Mouse (Mus musculus) gastrocnemius, postnatal 4 days (tissue): ENCODE results near the gene Efr3b. TPM values are rescaled to one million over a fixed set of nuclear protein-coding genes. Genes with fewer than 3 reads are reported as not detected.
"Not testable (repeated sequence)": the region's sequence is repeated elsewhere in the genome, so short reads cannot be mapped to it uniquely, and the experiment has no call there.

Experiments
- DNase-seq, 2 experiments: peaks; one replicate each; pipeline ENCODE4 v3.0.0; 2021 to 2022; ENCODE audit warnings: low spot score in 2 of 2, mixed read lengths in 2 of 2
- total RNA-seq, 2 experiments: library from RNA; stranded (reverse); gene quantifications; 2 replicates each; pipeline ENCODE4 v1.2.3; 2021

Efr3b gene
- total RNA-seq, 2 experiments from 2014 or later: 12.2 to 13.0 TPM

DNA sequence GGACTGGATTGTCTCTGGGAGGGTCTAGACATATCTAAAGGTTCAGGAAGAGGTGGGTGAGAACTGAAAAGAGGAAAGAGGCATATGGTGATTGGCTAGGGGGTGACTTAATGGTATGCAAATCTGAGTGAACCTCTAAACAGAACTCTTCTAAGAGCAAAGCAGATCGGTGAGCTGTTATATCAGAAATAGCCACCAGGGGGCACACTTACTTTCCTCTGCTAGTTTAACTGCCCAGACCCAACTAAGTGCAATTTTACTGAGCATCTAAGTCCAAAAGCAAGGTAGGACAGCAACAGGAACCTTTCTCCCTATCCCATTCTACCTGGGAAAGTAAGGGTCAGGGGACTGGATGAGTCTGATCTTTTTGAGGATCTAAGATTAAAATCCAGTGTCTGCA, 55.0 kb downstream of the Efr3b start:
- peak; percentile 67 to 76 for DNase-seq

DNA sequence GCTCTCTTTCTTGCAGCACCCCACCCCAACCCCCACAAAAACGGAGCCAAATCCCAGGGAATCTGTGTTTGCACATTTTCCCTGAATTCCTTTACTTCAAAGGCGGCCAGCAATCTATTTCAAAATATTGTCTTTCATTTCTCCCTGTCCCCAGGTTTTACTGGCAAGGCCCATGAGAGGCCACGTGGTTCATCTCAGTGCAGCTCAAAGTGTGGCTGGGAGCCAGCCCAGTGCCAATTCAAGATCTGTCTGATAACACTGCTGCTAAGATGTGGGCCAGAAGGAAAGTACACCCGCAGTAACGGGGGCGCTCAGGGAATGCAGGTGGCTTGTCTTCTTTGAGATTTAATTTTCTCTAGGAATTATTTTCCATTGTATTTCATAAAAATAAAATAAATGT, 56.5 kb downstream of the Efr3b start:
- no peak for DNase-seq

- peak; percentile 57 to 87 for DNase-seq
Measured at GRCm38 (mm10) chr12:3981350-3982131, 57.2 kb downstream of the Efr3b start.

DNA sequence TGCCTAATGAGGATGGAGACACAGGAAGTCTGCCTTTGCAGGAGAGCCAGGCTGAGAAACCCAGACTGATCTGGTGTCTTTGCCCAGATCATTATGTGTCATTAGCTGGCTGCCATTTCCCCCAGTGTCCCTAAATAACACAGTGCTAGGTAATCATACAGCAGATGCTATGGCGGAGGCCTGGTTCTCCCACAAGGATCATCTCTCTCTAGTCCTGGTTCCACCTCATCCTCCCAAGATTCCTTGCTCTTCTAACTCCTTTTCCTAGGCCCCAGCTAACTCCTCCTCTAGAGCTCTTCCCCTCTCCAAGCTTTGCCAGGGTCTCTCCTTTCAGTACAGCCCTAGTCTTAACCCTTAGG, 57.7 kb downstream of the Efr3b start:
- DNase-seq: no peak

GRCm38 (mm10) chr12:3973169-3973568, 65.5 kb downstream of the Efr3b start:
- not testable (repeated sequence) for DNase-seq

DNA sequence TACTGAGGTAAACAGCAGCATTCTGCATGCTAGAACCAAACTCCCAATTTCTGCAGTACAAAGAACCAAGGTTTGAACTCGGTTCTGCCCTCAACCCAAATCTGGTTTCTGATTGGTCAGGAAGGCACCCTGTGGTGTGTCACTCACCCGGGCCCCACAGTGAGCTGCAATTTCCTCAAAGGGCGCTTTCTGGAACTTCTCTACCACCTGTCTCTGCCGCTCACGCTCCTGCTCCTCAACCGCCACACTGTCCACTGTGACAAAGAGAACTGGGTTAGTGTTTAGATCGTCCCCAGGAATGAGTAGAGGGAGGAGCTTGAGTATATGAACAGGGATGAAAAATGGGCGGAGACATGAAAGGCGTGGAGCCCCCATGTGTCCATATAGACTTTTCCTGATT, 70.3 kb downstream of the Efr3b start:
- no peak for DNase-seq

GRCm38 (mm10) chr12:3967196-3967595, 71.5 kb downstream of the Efr3b start:
- no peak for DNase-seq

- no peak for DNase-seq
Measured at GRCm38 (mm10) chr12:3960553-3960952, 78.2 kb downstream of the Efr3b start.

- peak; percentile 70 to 86 for DNase-seq
Measured at GRCm38 (mm10) chr12:3959791-3960543, 78.7 kb downstream of the Efr3b start.

GRCm38 (mm10) chr12:3956351-3956750, 82.4 kb downstream of the Efr3b start:
- no peak for DNase-seq

DNA sequence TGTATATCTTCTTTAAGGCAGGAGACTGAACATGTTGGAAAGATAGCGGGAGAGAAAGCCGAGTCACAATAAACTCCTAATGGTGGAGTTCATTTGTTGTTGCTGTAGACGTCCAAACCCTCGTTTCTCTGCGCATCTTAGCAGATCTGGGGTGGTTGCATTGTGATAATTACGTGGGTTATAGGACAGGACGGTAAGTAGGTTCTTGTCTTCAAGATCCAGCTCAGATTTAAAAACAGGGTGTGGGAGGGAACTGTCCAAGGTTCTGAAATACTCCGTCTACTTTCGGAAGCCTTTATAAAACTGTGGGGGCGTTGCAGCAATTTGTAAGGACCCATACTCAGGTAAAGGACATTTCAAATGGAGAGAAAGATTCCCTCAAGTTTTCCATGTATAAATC, 83.3 kb downstream of the Efr3b start:
- no peak for DNase-seq

DNA sequence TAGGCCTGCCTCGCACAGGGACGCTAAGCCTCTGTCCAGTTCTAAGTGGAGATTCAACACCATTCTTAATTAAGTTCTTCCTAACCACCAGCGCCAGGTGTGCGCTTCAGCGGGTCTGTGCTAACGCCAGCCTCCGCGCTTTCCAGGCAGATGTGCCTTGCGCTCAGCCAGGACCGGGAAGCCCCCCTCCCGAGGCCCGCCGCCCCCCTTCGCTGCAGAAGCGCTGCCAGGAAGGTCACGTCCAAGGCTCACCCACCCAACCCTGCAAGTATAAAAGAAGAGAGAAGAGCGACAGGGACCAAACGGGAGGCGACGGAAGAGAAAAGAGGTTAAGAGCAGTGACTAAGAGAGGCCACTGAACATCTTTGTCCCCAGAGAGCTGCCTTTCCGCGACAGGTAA, 84.1 kb downstream of the Efr3b start, which contains the start of gene Pomc:
Gene Pomc (plus strand): TSS at position 301 of the 400 bp plus-strand sequence.
- no peak for DNase-seq

DNA sequence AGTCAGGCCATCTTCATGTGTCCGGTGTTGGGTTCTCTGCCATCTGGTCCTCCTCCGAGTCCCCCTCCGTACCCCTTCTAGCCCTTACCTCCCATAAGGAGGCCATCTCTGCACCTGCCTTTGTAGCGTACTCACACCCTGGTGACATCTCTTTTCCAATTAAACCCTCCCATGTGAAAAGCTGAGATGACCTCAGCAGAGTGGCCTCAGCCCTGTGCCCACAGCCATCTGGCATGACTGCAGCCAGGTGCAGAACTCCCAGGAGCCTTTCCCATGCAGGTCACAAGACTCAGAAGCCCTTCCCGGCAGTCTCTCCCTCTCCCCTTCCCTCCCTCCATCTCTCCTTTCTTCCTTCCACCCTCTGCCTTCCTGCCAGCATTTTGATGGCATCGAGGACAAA, 91.2 kb downstream of the Efr3b start:
- DNase-seq: no peak

DNA sequence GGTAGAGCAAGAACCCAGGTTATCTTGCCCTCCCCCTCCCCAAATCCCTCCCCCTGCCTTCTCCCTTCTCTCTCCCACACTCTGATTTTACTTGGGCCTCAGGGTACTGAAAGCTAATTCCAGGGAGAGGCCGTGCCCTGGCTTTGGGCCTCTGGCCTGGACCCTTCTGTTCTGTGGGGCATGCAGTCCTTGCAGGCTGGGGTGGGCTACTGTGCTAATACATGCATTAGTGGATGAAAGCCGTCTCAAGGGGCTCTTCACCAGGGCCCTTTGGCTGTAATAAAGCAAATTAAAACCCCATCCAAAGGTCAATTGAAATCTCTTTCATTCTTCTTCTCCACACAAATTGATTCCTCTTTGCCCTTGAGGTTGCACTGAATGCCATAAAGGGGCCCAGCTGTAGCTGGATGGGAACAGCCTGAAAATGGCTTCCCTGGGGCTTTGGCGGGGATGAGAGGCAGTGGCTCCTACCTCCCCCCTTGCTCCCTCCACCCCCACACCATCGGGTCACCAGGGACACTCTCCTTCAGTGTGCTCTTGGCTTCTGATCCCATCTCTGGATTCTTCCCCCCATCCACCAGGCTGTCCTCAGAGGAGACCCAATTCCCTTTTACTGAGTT, 94.2 kb downstream of the Efr3b start:
- DNase-seq: no peak

GRCm38 (mm10) chr12:3942026-3942425, 96.7 kb downstream of the Efr3b start:
- DNase-seq: no peak

DNA sequence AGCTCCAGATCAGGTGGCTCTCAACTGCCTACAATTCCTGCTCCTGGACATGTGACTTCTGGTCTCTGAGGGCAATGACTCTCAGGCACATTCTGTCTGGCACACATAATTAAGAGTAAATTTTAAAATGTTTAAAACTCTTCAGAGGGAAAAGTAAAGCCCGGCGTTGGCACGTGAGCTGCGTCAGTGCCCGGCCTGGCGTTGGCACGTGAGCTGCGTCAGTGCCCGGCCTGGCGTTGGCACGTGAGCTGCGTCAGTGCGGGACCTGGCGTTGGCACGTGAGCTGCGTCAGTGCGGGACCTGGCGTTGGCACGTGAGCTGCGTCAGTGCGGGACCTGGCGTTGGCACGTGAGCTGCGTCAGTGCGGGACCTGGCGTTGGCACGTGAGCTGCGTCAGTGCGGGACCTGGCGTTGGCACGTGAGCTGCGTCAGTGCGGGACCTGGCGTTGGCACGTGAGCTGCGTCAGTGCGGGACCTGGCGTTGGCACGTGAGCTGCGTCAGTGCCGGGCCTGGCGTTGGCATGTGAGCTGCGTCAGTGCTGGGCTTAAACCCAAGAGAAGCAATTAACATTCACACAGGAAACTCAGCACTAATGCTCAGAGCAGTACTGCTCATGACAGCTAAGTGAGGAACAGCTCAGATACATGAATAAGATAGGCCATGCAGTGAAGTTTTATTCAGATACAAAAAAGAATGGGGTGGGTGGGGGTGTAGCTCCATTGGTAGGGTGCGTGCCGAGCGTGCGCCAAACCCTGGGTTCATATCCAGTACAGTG, 108.4 kb downstream of the Efr3b start:
- DNase-seq: not testable (repeated sequence)

GRCm38 (mm10) chr12:3928841-3929240, 109.9 kb downstream of the Efr3b start:
- DNase-seq: no peak

DNA sequence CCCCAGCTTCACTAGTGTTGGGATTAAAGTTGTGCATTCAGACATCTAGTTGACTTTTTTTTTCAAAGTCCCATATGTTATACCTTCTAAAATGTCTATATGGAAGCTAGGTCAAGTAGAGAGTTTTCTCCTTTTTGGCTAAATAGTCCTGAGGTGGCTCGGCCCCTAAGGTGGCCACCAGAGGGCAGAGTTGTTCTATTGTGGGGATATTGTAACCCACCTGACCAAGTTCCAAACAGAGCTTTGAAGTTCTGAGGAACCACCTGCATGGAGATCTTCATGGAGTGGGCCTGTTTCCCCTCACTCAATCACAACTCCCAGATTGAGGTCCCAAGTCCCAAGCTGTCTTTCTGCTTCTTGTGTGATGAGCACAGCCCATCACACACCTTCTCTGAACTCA, 112.6 kb downstream of the Efr3b start:
- DNase-seq: peak; percentile 41 to 65

DNA sequence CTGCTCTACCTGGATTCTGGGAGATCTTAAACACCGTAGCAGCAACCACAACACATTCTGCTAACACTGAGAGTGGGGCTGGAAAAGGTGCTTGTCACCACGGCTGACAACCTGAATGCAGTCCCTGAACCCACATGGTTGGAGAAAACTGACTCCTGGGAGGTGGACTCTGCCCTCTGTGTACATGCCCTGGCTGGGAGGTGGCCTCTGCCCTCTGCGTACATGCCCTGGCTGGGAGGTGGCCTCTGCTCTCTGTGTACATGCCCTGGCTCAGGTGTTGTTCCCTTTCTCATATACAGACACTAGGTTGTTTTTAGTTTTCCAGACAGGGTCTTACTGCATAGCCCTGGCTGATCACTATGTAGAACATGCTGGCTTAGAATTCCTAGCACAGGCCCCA, 119.3 kb downstream of the Efr3b start:
- no peak for DNase-seq

DNA sequence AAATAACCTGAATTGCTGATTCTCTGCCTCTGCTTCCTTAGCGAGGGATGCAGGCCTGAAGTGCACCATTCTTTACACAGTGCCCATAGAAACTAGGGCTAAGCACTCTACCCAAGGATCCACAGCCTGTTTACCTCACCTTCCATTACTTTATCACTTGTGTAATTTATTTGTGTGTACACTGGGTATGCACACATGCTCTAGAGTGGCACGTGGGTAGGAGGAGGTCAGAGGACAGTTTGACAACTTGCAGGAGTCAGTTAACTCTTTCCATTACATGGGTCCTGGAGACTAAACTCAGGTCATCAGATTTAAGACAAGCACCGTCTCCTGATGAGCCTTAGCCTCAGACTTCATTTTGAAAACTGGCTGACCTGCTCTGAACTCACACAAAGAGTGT, 120.1 kb downstream of the Efr3b start:
- DNase-seq: no peak

DNA sequence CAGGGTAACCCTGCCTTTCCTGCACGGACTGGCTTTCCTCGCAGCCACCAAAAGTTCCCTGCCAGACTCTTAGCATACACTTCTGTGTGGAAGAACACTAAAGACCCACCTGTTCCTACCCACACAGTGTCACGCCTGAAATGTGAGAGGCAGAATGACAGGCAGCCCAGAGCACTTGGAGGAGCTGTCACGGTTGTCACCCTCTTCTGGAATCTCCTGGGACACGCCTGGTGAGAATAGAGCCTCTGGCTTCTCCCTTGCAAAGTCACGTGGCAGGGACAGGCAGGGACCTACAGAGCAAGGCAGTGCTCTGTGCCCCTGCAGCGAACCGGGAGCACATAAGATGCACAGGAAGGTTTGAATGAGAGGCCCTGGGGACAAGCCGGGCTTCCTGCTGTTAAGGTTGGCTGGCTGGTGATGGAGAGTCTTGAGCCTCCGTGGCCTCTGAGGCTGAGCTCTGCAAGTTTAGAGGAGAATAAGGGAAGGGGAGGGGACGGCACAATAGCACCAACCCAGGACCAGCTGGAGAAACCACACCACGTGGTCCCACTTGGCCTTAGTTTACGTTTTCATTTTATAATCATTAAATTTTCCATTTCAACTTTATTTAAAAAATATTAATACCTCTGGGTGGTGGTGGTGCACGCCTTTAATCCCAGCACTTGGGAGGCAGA, 120.9 kb downstream of the Efr3b start:
- no peak for DNase-seq
